Mouse (Mus musculus) hematopoietic stem cell, adult 5-6 weeks (primary cell): ENCODE measurements around the gene Dusp13. TPM values are rescaled to one million over a fixed set of nuclear protein-coding genes. Genes with fewer than 3 reads are reported as not detected.
A peak's percentile ranks its signal among the peaks of the same experiment; 100 is the strongest.

Experiments
- ATAC-seq, 2 experiments: fragments of 125-278 bp in 1 of 2; replicated peaks in 1 of 2; 2 replicates each; pipeline ENCODE4 v1.8.0; 2016 to 2017; ENCODE audit warnings: inconsistent platforms in 2 of 2, mild to moderate bottlenecking in 2 of 2, moderate number of reproducible peaks in 2 of 2, low read depth in 1 of 2, moderate TSS enrichment in 1 of 2; ENCODE audit not compliant: low FRiP score in 2 of 2, poor library complexity in 2 of 2, severe bottlenecking in 2 of 2, insufficient read depth in 1 of 2, low TSS enrichment in 1 of 2
- total RNA-seq: library from RNA; stranded (forward); fragments of 172-1452, 232-1000 nt; gene quantifications from 2 replicates; pipeline ENCODE4 v1.2.3, GENCODE M21; 2017

Gene Dusp13
- total RNA-seq, 1 experiment from 2014 or later, result not detected

DNA sequence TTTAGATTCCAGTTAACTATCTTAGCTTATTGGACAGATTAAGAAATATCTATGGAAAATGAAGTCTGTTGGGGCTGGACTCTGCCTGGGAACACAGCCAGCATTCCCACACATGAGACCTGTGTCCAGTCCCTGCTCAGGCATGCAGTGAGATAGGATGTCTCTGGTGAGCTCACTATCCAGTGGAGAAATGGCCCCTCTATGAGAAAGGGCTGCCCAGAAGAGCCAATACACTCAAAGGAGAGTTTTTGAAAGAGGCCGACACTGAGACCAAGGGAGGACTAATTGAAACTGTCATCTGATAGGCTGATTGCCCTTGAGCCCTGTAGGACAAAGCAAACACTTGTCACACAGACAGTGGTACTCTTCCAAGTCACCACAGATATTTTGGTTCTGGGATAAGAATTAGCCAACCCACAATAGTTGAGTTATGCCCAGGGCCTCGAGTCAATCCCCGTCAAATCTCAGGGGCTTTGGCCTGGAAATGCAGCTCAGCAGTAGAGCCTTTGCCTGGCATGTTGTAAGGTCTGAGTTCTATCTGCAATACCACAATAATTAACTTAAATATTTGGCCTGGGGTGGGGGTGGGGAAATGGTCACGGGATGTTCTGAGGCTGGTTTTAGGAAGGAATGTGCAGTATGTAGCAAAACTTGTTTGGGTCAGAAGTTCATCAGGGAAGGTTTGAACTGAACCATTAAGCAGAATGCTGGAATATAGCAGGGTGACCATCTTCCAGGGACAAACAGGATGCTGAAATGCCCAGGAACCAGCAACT is 30.4 kb downstream of the Dusp13 start:
- ATAC-seq, result no peak

GRCm38 (mm10) chr14:21719646-21720383 is 31.2 kb downstream of the Dusp13 start:
- ATAC-seq, result no peak

- no peak for ATAC-seq
Observed at GRCm38 (mm10) chr14:21714486-21714885, 36.5 kb downstream of the Dusp13 start, which contains the start of gene Dupd1. Gene Dupd1, minus strand, starts transcription at chr14:21714576.

- ATAC-seq, result no peak
Observed at GRCm38 (mm10) chr14:21711231-21711630, 39.8 kb downstream of the Dusp13 start.

- ATAC-seq, result no peak
Observed at GRCm38 (mm10) chr14:21709545-21709944, 41.4 kb downstream of the Dusp13 start.

- ATAC-seq, result peak; percentile 89 to 95
Observed at GRCm38 (mm10) chr14:21706759-21707571, 44.0 kb downstream of the Dusp13 start.

DNA sequence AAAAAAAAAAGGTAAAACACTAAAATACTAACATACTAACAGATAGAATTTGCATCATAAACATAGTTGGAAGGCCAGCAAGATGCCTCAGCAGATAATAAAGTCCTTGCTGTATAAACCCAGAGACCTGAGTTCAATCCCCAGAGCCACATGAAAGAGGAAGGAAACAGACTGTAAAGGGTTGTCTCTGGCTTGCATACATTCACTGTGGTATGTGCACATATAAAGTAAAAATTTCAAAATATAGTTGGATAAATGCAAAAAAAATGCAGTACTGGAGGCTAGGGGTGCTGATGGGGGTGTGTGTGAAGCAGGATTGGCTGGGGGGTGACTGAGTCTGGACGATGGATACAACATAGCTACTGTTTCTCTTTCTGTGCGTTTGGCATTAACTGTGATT is 45.5 kb downstream of the Dusp13 start:
- no peak for ATAC-seq

DNA sequence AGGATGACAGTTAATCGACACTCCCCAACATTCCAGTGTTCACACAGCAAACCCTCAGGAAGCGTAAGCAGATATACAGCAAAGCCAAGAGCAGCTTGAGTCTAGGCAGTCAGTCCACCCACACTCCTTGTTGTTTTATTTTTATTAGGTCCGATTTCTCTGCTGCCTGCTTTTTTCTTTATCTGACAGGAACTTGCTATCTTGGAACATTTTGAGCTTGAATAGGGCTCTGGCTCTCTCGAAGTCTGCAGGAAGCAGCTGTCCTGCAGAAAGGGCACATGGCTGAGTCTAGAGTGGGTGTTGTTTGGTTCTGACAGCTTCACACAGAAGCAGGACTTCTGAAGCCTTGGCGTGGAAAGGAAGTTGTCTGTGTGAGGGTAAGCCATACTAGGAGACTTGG is 47.7 kb downstream of the Dusp13 start:
- peak; percentile 15 to 35; a peak in 1 of 4 replicates for ATAC-seq

GRCm38 (mm10) chr14:21702691-21703090 is 48.3 kb downstream of the Dusp13 start:
- no peak for ATAC-seq

DNA sequence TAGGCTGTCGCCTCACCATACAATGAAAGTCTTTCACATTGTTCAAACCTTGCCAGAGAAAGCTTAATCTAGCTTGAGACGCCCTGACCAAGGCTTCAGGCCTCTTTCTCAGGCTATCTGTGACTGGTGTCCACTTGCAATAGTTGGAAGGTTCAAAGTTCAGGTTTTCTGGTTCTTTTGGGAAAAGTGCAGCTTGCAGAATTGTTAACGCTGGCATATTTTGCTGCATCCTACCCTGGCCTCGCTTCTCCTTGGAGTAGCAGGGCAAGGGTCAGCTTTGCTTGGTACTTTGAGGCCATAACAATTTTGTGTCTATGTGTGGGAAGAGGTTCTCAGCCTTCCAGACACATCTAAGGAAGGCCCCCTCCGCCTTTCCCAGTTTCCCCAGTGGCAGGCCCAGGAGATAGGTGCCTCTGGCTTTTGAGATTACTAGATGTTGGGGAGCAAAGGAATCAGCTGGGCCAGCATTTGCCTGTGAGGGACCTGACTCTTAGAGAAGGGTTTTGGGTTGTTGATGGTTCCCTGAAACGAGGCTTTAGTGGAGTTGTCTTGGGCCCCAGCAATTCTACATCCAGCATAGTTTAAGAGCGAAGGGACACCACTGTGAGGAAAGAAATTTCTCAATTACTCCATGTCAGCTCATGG is 54.7 kb downstream of the Dusp13 start:
- no peak for ATAC-seq

- ATAC-seq, result no peak
Observed at GRCm38 (mm10) chr14:21695020-21695419, 56.0 kb downstream of the Dusp13 start.

GRCm38 (mm10) chr14:21691070-21691469 is 59.9 kb downstream of the Dusp13 start:
- no peak for ATAC-seq

- no peak for ATAC-seq
Observed at GRCm38 (mm10) chr14:21686376-21687279, 64.4 kb downstream of the Dusp13 start.

GRCm38 (mm10) chr14:21685411-21686146 is 65.4 kb downstream of the Dusp13 start:
- ATAC-seq, result no peak

GRCm38 (mm10) chr14:21683834-21684233 is 67.1 kb downstream of the Dusp13 start:
- ATAC-seq, result no peak
